Mouse (Mus musculus): ENCODE results near the gene Olfr46.
"Not testable (repeated sequence)": the region's sequence is repeated elsewhere in the genome, so short reads cannot be mapped to it uniquely, and the experiment has no call there.

Gene Olfr46

DNA sequence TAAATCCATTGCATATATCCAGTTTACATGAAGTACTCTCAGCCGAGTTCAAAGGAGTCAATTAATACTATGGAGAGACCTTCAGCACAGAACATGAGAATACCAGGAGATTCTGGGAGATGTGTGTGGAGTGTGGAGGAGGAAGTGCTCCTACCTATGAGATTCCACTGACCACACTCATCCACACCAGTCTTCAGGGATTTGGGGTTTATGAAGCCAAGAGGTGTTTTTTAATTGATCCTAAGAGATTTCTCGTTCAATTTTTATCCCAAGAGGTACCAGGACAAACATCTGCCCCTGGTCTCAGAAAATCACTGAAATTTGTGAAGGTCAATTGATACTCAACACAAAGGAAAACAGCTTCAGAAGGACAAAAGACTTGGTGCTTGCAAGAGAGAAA, at the start of gene Olfr46:
Gene Olfr46 (plus strand): TSS at position 301 of the 400 bp plus-strand sequence.
- DNase-seq = not testable (repeated sequence)

DNA sequence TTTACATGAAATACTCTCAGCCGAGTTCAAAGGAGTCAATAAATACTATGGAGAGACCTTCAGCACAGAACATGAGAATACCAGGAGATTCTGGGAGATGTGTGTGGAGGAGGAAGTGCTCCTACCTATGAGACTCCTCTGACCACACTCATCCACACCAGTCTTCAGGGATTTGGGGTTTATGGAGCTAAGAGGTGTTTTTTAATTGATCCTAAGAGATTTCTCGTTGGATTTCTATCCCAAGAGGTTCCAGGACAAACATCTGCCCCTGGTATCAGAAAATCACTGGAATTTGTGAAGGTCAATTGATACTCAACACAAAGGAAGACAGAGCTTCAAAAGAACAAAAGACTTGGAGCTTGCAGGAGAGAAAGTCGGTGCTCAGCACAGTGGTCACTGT, 33.5 kb upstream of the Olfr46 start, which contains the start of gene Olfr538:
Gene Olfr538 (plus strand): TSS at position 301 of the 400 bp plus-strand sequence.
- no peak for DNase-seq

- not testable (repeated sequence) for DNase-seq
Observed at GRCm38 (mm10) chr7:140628670-140629069, 27.6 kb downstream of the Olfr46 start, which contains the start of gene Olfr61. Gene Olfr61, plus strand, starts transcription at chr7:140628970.

- DNase-seq = no peak
Observed at GRCm38 (mm10) chr7:140630559-140630958, 29.5 kb downstream of the Olfr46 start.

GRCm38 (mm10) chr7:140646152-140646551, 45.1 kb downstream of the Olfr46 start, which contains the start of gene Olfr53:
Gene Olfr53, plus strand, starts transcription at chr7:140646452.
- DNase-seq = no peak

DNA sequence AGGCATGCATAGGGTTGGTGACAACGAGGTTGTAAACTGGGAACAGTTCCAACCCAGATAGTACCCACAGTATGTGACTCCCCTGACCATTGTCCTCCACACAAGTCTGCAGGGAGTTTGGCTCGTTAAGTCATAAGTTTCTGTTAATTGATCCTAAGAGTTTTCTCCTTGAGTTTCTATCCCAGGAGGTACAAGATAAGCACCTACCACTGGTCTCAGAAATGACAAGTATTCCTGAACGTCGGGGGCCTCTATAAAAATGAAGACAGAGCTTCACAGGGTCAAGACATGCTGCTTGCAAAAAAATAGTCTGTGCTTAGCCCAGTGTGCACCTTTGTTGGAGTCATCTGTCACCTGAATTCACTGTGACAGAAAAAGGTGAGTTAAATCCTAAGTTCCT, 58.6 kb downstream of the Olfr46 start, which contains the start of gene Olfr539:
Gene Olfr539 (plus strand): TSS at position 301 of the 400 bp plus-strand sequence.
- no peak for DNase-seq

Measured in thymus, adult 18-20 months (tissue).